Mouse (Mus musculus) hindbrain, embryonic 16.5 days (tissue): ENCODE data around the gene Mthfd1l. TPM values are rescaled to one million over a fixed set of nuclear protein-coding genes. Genes with fewer than 3 reads are reported as not detected.

Experiments used
- ATAC-seq: fragments of 200-750 bp; cut with Nextera tagmentation; 2 replicates; pipeline ENCODE4 v1.8.0; 2017; ENCODE audit warnings: moderate TSS enrichment, moderate library complexity
- H3K27ac ChIP-seq: fragments of 300-500 bp; sonication (generic); 2 replicates; pipeline ENCODE4 v1.5.1; 2014; ENCODE audit warnings: low read depth, mild to moderate bottlenecking, control low read depth, low read length, moderate library complexity
- H3K27me3 ChIP-seq: fragments of 300-500 bp; sonication (generic); replicated peaks from 2 replicates; pipeline ENCODE4 v1.6.1; 2014; ENCODE audit warnings: low read length; ENCODE audit not compliant: control insufficient read depth, insufficient read depth
- H3K36me3 ChIP-seq: fragments of 300-500 bp; sonication (generic); 2 replicates; pipeline ENCODE4 v1.6.1; 2014; ENCODE audit warnings: mild to moderate bottlenecking, low read length, moderate library complexity, mixed read lengths; ENCODE audit not compliant: control insufficient read depth, insufficient read depth
- H3K4me1 ChIP-seq: fragments of 300-500 bp; sonication (generic); 2 replicates; pipeline ENCODE4 v1.6.1; 2014; ENCODE audit warnings: low read depth, low read length; ENCODE audit not compliant: control insufficient read depth, insufficient read depth
- H3K4me2 ChIP-seq: fragments of 300-500 bp; sonication (generic); 2 replicates; pipeline ENCODE4 v1.6.1; 2014; ENCODE audit warnings: mild to moderate bottlenecking, low read length, control low read depth, moderate library complexity
- H3K4me3 ChIP-seq: fragments of 300-500 bp; sonication (generic); 2 replicates; pipeline ENCODE4 v1.5.1; 2014; ENCODE audit warnings: mild to moderate bottlenecking, low read length, control low read depth, moderate library complexity
- H3K9ac ChIP-seq: fragments of 300-500 bp; sonication (generic); 2 replicates; pipeline ENCODE4 v1.6.1; 2014; ENCODE audit warnings: low read depth, mild to moderate bottlenecking, control low read depth, low read length, moderate library complexity
- H3K9me3 ChIP-seq: fragments of 300-500 bp; sonication (generic); 2 replicates; pipeline ENCODE4 v1.6.1; 2014; ENCODE audit warnings: mild to moderate bottlenecking, low read length, moderate library complexity; ENCODE audit not compliant: control insufficient read depth
- WGBS: fragments of 180-500 bp; shearing (Covaris S2); extraction: QIAGEN DNeasy Blood & Tissue Kit; methylation state at CpG from one replicate; pipeline ENCODE4 v1.1.7; 2014; 5-methylcytosine and 5-hydroxymethylcytosine counted together
- polyA plus RNA-seq: library from polyadenylated mRNA; unstranded; fragments of >200 nt; fragmentation: Nextera tagmentation; extraction: Ambion mirVana; gene quantifications from 2 replicates; pipeline ENCODE4 v1.2.1, GENCODE M21; 2015

The Mthfd1l gene
- polyA plus RNA-seq, 1 experiment from 2014 or later = 7.2 TPM

DNA sequence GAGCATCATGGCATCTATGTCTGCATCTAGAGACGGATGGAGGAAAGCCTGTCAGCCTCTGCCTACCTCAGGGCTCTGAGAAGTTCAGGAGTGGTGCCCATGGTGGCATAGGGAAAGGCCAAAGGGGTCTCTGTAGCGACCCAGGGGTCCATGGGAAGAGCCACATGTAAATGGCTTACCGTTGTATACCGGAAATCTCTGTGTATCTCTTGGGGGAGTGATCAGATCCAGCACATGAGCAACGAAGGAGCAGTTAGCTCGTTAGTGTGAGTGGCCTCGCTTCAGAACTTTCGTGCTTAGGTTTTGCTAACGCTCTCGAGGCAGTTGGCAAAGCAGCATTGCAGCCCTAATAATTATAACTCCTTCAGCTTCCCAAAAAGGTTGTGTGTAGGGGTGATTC lies 169.9 kb downstream of the Mthfd1l start:
- Histone ChIP-seq H3K4me1 (peaks cover 3% of the 10 kb centered on the region; the same call in 1 of the 2 replicates), H3K9me3 (no peaks in the 10 kb centered on the region), H3K27ac (no peak overlapping the region), H3K9ac (no peak overlapping the region), H3K4me2 (no peak overlapping the region), H3K36me3 (no peaks in the 10 kb centered on the region), H3K27me3 (no peaks in the 10 kb centered on the region), H3K4me3 (no peak overlapping the region)
- no peak for ATAC-seq
- WGBS = 75% methylated on average over 10 of the region's 10 CpGs

DNA sequence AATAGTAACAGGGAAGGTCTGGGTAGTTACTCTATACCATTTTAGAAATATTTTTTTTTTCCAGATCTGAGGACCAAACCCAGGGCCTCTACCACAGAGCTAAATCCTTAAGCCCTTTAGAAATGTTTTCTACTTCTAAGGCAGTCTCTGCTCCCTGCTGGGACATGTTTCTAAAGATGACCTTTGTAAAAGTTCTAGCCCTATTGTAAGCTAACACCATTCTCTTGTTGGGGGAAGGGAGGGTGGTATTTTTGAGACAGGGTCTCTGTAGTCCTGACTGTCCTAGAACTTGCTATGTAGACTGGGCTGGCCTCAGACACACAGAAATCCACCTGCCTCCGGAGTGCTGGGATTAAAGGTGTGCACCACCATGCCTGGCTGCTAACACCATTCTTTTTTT lies 170.5 kb downstream of the Mthfd1l start:
- WGBS = 86% methylated on average over 1 of the region's 1 CpGs
- H3K27ac ChIP-seq = no peak overlapping the region
- no peaks in the 10 kb centered on the region for H3K9me3 ChIP-seq
- H3K4me2 ChIP-seq = no peak overlapping the region
- no peaks in the 10 kb centered on the region for H3K27me3 ChIP-seq
- no peak for ATAC-seq
- H3K4me3 ChIP-seq = no peak overlapping the region
- H3K36me3 ChIP-seq = no peaks in the 10 kb centered on the region
- peaks cover 3% of the 10 kb centered on the region; the same call in 1 of the 2 replicates for H3K4me1 ChIP-seq
- H3K9ac ChIP-seq = no peak overlapping the region

DNA sequence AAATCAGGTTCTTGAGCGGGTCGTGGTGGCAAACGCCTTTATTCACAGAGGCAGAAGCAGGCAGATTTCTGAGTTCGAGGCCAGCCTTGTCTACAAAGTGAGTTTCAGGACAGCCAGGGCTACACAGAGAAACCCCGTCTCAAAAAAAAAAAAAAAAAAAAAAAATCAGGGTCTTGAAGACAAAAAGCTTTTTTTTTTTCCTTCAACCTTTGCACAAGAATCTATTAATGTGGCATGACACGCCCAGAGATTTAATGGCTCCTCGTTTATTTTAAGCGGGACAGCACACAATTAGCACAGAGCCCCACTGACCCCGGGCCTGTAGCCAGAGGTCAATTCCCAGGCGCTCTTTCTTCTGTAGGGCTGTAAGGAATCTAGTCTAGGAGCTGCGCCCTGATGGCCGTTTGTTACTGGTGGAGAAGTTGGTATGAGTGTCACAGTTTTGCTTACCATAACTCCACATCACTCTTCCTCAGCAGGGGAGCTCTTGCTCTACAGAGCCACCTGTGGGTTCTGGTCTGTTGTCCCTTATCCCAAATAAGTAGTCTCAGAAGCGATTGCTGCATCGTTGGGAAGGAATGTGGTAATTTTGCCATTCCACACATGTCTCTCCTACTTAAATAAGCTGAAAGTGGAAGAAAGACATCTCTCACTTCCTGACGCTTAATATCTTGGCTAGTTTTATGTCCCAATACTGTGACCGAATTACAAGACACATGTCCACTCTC lies 172.3 kb downstream of the Mthfd1l start:
- no peak overlapping the region for H3K27ac ChIP-seq
- H3K36me3 ChIP-seq = no peaks in the 10 kb centered on the region
- no peaks in the 10 kb centered on the region for H3K27me3 ChIP-seq
- ATAC-seq = no peak
- peaks cover 3% of the 10 kb centered on the region; the same call in 1 of the 2 replicates for H3K4me1 ChIP-seq
- H3K9me3 ChIP-seq = no peaks in the 10 kb centered on the region
- WGBS = 67% methylated on average over 16 of the region's 16 CpGs
- no peak overlapping the region for H3K9ac ChIP-seq
- H3K4me3 ChIP-seq = no peak overlapping the region
- no peak overlapping the region for H3K4me2 ChIP-seq

DNA sequence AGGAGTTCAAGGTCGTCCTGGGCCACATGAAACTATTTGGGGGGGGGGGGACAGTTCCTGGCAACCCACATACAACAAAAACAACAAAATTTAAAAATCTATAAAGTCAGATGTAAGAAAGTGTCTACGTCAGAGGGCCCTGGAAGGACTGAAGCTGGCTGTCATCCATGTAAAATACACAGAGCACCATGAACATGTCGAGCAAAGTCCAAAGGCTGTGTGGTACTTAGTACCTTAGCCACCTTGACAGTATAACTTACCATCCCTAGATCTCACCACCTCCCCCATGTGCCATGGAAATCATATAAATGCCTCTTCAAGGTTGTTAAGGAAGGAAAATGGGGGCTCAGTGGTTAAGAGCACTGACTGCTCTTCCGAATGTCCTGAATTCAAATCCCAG lies 174.0 kb downstream of the Mthfd1l start:
- no peak overlapping the region for H3K4me2 ChIP-seq
- H3K27me3 ChIP-seq = no peaks in the 10 kb centered on the region
- no peak overlapping the region for H3K9ac ChIP-seq
- WGBS = 86% methylated on average over 4 of the region's 4 CpGs
- no peaks in the 10 kb centered on the region for H3K36me3 ChIP-seq
- H3K9me3 ChIP-seq = no peaks in the 10 kb centered on the region
- no peak overlapping the region for H3K27ac ChIP-seq
- no peak for ATAC-seq
- H3K4me3 ChIP-seq = no peak overlapping the region
- no peaks in the 10 kb centered on the region for H3K4me1 ChIP-seq

DNA sequence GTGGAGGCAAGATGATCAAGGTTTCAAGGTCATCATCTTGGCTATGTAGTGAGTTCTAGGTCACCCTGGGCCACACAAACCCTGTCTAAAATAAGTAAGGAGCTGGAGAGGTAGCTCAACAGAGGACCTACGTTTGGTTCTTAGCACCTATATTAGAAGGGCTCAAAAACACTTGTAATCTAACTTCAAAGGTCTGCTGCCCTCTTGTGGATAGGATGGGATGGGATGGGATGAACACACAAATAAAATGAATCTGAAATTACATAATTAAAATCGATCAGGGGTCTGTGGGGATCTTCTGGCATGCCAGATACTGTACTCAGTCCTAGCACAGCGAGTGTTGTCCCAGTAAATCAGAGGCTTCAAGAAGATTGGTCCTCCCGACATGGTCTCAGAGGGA lies 178.2 kb downstream of the Mthfd1l start:
- no peaks in the 10 kb centered on the region for H3K4me1 ChIP-seq
- no peak for ATAC-seq
- H3K27ac ChIP-seq = no peak overlapping the region
- no peaks in the 10 kb centered on the region for H3K27me3 ChIP-seq
- H3K36me3 ChIP-seq = no peaks in the 10 kb centered on the region
- 94% methylated on average over 4 of the region's 4 CpGs for WGBS
- no peak overlapping the region for H3K9ac ChIP-seq
- no peaks in the 10 kb centered on the region for H3K9me3 ChIP-seq
- H3K4me2 ChIP-seq = no peak overlapping the region
- no peak overlapping the region for H3K4me3 ChIP-seq

DNA sequence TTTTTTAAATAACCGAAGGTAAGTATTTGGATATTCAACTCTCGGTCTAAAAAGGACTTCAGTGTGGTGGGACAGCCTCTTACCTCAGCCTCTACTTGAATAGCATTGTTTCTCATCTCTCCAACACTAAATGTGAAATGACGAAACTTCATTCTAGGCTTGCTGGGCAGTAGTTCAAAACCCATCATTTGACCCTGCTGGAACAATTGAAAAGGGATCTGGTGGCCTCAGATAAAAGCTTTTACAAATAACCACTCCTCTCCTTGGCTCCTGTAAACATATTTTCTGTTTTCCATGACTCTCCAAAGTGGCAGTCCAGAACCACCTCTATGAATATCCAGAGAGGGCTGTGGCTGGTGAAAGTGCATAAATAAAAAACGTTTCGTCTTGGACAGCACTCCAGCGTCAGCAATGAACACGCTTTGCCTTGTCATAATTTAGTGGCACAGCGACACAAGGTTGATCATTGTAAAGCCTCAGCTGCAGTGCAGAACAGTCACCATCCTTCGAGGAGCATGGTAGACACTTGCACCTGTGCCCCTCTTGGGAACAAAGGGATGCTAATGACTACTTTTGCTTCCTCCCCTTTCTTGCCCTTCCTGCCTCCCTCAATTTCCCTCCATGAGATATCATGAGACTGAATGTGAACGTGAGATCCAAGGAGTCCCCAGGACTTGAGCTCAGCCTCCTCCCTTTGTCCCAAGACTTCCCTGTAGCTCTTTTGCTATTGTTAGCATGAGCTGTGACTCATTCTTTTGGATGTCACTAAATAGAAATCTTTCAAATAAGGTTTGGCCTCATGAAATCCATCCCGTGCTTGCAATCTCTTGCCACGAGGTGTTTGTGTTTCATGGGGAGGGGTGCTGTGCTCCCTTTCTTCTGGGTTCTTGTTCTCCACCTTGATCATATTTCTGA lies 179.2 kb downstream of the Mthfd1l start:
- no peaks in the 10 kb centered on the region for H3K27me3 ChIP-seq
- no peak for ATAC-seq
- H3K36me3 ChIP-seq = no peaks in the 10 kb centered on the region
- H3K9me3 ChIP-seq = no peaks in the 10 kb centered on the region
- no peaks in the 10 kb centered on the region for H3K4me1 ChIP-seq
- no peak overlapping the region for H3K4me2 ChIP-seq
- H3K27ac ChIP-seq = no peak overlapping the region
- no peak overlapping the region for H3K4me3 ChIP-seq
- no peak overlapping the region for H3K9ac ChIP-seq
- WGBS = 85% methylated on average over 12 of the region's 12 CpGs

DNA sequence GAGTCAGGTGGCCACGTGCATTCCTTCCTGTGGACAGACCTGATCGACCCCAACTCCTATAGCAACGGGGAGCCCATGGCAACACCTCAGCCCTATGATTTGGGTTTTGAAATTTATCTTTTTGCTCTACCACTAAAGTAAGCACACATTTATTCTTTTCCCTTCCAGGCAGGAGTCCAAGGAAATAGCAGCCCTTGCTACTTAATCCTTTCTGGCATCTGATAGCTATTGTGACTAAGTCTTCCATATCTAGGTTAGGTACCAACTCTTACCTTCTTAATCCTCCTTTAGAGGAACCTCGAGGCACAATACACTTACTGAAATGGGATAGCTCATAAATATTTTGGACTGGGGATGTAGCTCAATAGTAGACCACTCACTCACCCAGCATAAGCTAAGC lies 180.1 kb downstream of the Mthfd1l start:
- H3K4me2 ChIP-seq = no peak overlapping the region
- no peak overlapping the region for H3K27ac ChIP-seq
- H3K9ac ChIP-seq = no peak overlapping the region
- ATAC-seq = no peak
- WGBS = 81% methylated on average over 4 of the region's 4 CpGs
- H3K27me3 ChIP-seq = no peaks in the 10 kb centered on the region
- no peaks in the 10 kb centered on the region for H3K4me1 ChIP-seq
- H3K9me3 ChIP-seq = no peaks in the 10 kb centered on the region
- H3K4me3 ChIP-seq = no peak overlapping the region
- no peaks in the 10 kb centered on the region for H3K36me3 ChIP-seq

DNA sequence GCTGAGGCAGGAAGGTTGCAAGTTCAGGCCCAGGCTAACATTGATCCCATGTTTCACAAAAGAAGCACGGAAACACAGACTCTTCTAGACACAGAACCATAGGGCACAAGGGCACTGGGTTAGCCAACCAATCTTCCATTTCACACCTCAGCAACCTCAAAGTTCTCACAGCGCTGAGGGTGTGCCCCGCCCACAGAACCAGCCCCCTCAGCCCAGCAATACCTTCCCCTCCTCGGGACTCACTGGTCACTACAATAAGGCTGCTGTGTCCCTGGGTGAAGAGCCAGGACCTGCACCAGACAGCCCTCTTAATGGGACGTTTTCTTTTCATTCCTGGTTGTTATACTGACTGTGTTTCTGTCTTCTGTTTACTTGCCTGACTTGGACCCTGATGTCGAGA lies 181.1 kb downstream of the Mthfd1l start:
- no peak overlapping the region for H3K4me3 ChIP-seq
- H3K27ac ChIP-seq = no peak overlapping the region
- no peaks in the 10 kb centered on the region for H3K9me3 ChIP-seq
- no peaks in the 10 kb centered on the region for H3K36me3 ChIP-seq
- no peak overlapping the region for H3K9ac ChIP-seq
- WGBS = 82% methylated on average over 6 of the region's 6 CpGs
- no peak for ATAC-seq
- H3K4me2 ChIP-seq = no peak overlapping the region
- H3K27me3 ChIP-seq = no peaks in the 10 kb centered on the region
- no peaks in the 10 kb centered on the region for H3K4me1 ChIP-seq

DNA sequence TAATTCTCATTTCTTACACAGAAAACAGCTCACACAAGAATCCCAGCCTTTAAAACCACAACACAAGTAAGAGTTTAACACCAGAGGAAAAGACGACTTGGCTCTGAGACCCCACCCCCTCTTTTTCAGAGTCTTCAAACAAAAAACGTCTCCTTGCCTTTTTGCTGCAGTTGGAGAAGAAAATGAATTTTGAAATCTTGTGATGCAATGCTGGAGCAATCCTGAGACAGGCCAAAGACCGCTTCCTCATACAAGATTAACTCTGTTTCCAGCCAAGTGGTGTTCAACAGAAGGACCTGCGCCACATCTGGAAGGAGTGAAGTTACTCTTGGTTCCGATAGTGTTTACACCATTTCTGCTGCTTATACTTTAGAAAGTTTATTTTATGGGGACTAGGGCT lies 182.6 kb downstream of the Mthfd1l start:
- 76% methylated on average over 5 of the region's 5 CpGs for WGBS
- no peak for ATAC-seq
- Histone ChIP-seq H3K9me3 (no peaks in the 10 kb centered on the region), H3K27me3 (no peaks in the 10 kb centered on the region), H3K36me3 (no peaks in the 10 kb centered on the region), H3K4me3 (no peak overlapping the region), H3K27ac (no peak overlapping the region), H3K4me2 (no peak overlapping the region), H3K9ac (no peak overlapping the region), H3K4me1 (no peaks in the 10 kb centered on the region)
